Mouse (Mus musculus) liver, embryonic 13.5 days (tissue): ENCODE results near the gene Coq8b. TPM values are rescaled to one million over a fixed set of nuclear protein-coding genes. Genes with fewer than 3 reads are reported as not detected.

Experiments
- ATAC-seq: fragments of 200-750 bp; cut with Nextera tagmentation; 2 replicates; pipeline ENCODE4 v1.8.0; 2017; ENCODE audit warnings: low read depth, mild to moderate bottlenecking, moderate number of reproducible peaks, moderate library complexity
- DNase-seq: peaks from one replicate; pipeline ENCODE4 v3.0.0; 2022
- H3K27ac ChIP-seq: fragments of 300-500 bp; sonication (generic); 2 replicates; pipeline ENCODE4 v1.5.1; 2015; ENCODE audit warnings: moderate library complexity, mild to moderate bottlenecking, inconsistent platforms
- H3K27me3 ChIP-seq: fragments of 300-500 bp; sonication (generic); 2 replicates; pipeline ENCODE4 v1.6.1; 2015; ENCODE audit warnings: mild to moderate bottlenecking, inconsistent platforms
- H3K36me3 ChIP-seq: fragments of 300-500 bp; sonication (generic); 2 replicates; pipeline ENCODE4 v1.6.1; 2015; ENCODE audit warnings: mild to moderate bottlenecking, inconsistent platforms
- H3K4me1 ChIP-seq: fragments of 300-500 bp; sonication (generic); replicated peaks from 2 replicates; pipeline ENCODE4 v1.6.1; 2015; ENCODE audit warnings: inconsistent platforms
- H3K4me2 ChIP-seq: fragments of 300-500 bp; sonication (generic); 2 replicates; pipeline ENCODE4 v1.6.1; 2015; ENCODE audit warnings: inconsistent platforms, mild to moderate bottlenecking, moderate library complexity
- H3K4me3 ChIP-seq: fragments of 300-500 bp; sonication (generic); replicated peaks from 2 replicates; pipeline ENCODE4 v1.5.1; 2015; ENCODE audit warnings: mild to moderate bottlenecking, inconsistent platforms
- H3K9ac ChIP-seq: fragments of 300-500 bp; sonication (generic); 2 replicates; pipeline ENCODE4 v1.6.1; 2015; ENCODE audit warnings: mild to moderate bottlenecking, inconsistent platforms
- H3K9me3 ChIP-seq: fragments of 300-500 bp; sonication (generic); replicated peaks from 2 replicates; pipeline ENCODE4 v1.6.1; 2016; ENCODE audit warnings: inconsistent platforms
- WGBS: fragments of 180-500 bp; shearing (Covaris S2); methylation state at CpG from one replicate; pipeline ENCODE4 v1.1.7; 2015; ENCODE audit not compliant: insufficient replicate concordance; 5-methylcytosine and 5-hydroxymethylcytosine counted together
- polyA plus RNA-seq: library from polyadenylated mRNA; unstranded; fragments of >200 nt; fragmentation: Nextera tagmentation; extraction: Ambion mirVana; gene quantifications from 2 replicates; pipeline ENCODE4 v1.2.1, GENCODE M21; 2015

Coq8b gene
- polyA plus RNA-seq, 1 experiment from 2014 or later: 15.1 TPM

DNA sequence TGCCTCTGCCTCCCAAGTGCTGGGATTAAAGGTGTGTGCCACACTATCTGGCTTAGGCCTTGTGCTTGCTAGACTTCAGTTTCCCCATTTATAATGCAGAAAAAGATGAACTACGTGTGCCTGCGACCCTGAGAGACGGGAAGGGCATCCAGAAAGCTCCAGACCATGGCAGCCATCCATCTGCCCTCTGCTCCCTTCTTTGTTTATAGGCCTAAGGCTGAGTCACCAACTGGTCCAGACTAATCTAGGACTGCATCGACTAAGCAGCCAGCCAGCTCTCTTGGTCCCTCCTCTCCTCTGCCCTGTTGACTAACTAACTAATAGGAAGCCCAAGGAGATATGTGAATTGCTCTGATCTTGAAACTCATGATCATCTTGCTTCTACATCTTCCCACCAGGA, 63.1 kb downstream of the Coq8b start:
- H3K9me3 ChIP-seq: no peaks in the 10 kb centered on the region
- no peak overlapping the region for H3K4me2 ChIP-seq
- no peak for DNase-seq
- peaks cover 7% of the 10 kb centered on the region; the same call in 1 of the 2 replicates for H3K27me3 ChIP-seq
- 67% methylated on average over 4 of the region's 4 CpGs for WGBS
- H3K9ac ChIP-seq: no peak overlapping the region
- H3K36me3 ChIP-seq: no peaks in the 10 kb centered on the region
- no peaks in the 10 kb centered on the region for H3K4me1 ChIP-seq
- no peak overlapping the region for H3K27ac ChIP-seq
- H3K4me3 ChIP-seq: no peak overlapping the region
- no peak for ATAC-seq

DNA sequence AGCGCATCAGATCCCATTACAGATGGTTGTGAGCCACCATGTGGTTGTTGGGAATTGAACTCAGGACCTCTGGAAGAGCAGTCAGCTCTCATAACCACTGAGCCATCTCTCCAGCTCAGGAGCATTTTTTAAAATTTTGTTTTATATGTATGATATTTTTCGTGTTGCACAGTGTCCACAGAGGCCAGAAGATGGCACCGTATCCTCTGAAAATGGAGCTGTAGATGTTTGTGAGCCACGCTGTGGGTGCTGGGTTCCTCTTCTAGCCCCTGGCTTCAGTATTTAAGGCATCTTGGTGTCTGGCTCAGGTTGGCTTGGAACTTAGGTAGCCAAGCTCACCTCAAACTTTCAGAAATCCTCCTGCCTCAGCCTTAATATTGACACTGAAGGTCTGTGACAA, 63.7 kb downstream of the Coq8b start:
- no peak overlapping the region for H3K27ac ChIP-seq
- peaks cover 4% of the 10 kb centered on the region; the same call in 1 of the 2 replicates for H3K27me3 ChIP-seq
- no peaks in the 10 kb centered on the region for H3K4me1 ChIP-seq
- no peaks in the 10 kb centered on the region for H3K36me3 ChIP-seq
- H3K4me3 ChIP-seq: no peak overlapping the region
- no peak for ATAC-seq
- H3K4me2 ChIP-seq: no peak overlapping the region
- no peak overlapping the region for H3K9ac ChIP-seq
- WGBS: 69% methylated on average over 4 of the region's 4 CpGs
- no peak for DNase-seq
- H3K9me3 ChIP-seq: no peaks in the 10 kb centered on the region

DNA sequence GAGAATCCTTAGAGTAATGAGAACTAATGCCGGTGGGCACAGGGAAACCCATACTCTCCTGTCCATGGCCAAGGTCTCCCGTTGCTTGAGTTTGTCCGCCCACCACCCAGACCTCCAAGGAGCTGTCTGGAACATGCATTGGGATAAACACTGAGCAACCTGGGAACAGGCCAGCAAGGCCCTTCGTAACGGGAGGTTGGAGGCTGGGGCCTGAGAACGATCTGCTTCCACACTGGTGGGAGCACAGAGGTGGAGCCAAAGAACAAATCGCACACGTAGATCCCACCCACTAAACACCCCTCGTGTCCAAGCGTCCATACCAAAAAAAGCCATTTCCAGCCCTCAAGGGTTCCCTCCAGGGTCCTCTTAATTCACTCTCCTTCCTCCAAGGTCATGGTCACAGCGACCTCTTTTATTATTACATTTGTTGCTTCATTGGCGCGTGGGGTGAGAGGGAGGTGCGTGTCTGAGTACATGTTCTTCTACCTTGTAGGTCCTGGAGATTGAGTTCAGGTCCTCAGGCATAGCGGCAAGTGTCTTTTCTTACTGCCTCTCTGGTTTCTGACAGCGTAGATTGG, 65.3 kb downstream of the Coq8b start:
- Histone ChIP-seq H3K4me2 (no peak overlapping the region), H3K4me3 (no peak overlapping the region), H3K27me3 (0 out of 2 replicates have a peak, but pooled peaks cover 8% of the 10 kb centered on the region), H3K27ac (no peak overlapping the region), H3K4me1 (no peaks in the 10 kb centered on the region), H3K9me3 (no peaks in the 10 kb centered on the region), H3K9ac (no peak overlapping the region), H3K36me3 (no peaks in the 10 kb centered on the region)
- WGBS: 74% methylated on average over 16 of the region's 16 CpGs
- ATAC-seq (no peak), DNase-seq (no peak)

DNA sequence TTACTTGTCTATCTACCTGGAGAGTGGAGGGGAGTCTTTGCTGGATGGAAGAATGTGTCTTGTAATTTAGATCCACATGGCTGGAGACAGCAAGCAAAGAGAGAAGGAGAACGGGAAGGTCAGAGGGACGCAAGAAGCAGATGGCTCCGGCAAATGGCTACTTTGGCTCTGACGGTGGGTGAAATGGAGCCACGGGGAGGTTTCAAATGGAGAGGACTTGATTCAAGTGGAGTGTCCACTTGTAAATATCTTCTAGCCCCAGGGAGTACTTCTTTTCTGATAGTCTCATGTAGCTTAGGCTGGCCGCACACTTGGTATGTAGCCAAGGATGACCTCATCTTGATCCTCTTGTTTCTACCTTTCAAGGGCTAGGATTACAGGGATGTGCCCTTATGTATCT, 66.0 kb downstream of the Coq8b start:
- WGBS: 82% methylated on average over 6 of the region's 6 CpGs
- no peak overlapping the region for H3K27ac ChIP-seq
- no peak for ATAC-seq

DNA sequence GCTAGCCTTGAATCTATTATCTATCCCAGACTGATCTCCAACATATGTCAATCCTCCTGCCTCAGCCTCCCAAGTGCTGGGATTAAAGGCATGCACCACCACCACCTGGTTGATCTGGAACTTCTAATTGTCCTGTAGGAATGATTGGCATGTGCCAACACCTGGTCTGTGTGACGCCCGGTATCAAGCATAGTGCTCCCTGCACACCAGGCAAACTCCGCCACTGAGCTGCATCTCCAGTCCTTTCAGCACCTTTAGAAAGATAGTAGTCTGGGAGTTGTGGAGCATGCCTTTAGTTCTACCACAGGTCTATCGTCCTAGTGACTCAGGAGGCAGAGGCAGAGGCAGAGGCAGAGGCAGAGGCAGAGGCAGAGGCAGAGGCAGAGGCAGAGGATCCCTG, 67.5 kb downstream of the Coq8b start:
- ATAC-seq: no peak
- H3K36me3 ChIP-seq: no peaks in the 10 kb centered on the region
- H3K4me2 ChIP-seq: no peak overlapping the region
- 62% methylated on average over 4 of the region's 4 CpGs for WGBS
- H3K4me3 ChIP-seq: no peak overlapping the region
- no peaks in the 10 kb centered on the region for H3K4me1 ChIP-seq
- H3K27ac ChIP-seq: no peak overlapping the region
- no peaks in the 10 kb centered on the region for H3K9me3 ChIP-seq
- H3K9ac ChIP-seq: no peak overlapping the region
- peaks cover 16% of the 10 kb centered on the region for H3K27me3 ChIP-seq
- no peak for DNase-seq

More for the DNA sequence above, 66.0 kb downstream of the Coq8b start:
- no peak for DNase-seq
- Histone ChIP-seq H3K4me3 (no peak overlapping the region), H3K4me1 (no peaks in the 10 kb centered on the region), H3K36me3 (no peaks in the 10 kb centered on the region), H3K9ac (no peak overlapping the region), H3K27me3 (peaks cover 13% of the 10 kb centered on the region), H3K4me2 (no peak overlapping the region), H3K9me3 (no peaks in the 10 kb centered on the region)

DNA sequence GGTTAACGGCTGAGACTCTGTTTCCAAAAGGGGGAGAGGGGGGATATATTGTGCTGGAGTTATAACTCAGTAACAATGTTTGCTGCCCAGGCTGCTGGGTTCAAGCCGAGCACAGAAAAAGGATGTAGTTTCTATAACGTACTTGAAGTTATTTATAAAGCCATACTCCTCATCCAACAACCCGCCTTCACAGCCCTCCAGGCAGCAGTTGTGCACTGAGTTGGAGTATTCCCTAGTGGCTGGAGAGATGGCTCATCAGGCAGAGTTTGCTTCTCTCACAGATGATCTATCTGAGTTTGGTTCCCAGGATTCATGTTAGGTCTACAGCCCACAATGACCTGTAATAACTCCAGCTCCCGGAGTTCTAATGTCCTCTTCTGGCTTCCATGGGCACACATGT, 68.0 kb downstream of the Coq8b start:
- peaks cover 16% of the 10 kb centered on the region for H3K27me3 ChIP-seq
- no peak for ATAC-seq

DNA sequence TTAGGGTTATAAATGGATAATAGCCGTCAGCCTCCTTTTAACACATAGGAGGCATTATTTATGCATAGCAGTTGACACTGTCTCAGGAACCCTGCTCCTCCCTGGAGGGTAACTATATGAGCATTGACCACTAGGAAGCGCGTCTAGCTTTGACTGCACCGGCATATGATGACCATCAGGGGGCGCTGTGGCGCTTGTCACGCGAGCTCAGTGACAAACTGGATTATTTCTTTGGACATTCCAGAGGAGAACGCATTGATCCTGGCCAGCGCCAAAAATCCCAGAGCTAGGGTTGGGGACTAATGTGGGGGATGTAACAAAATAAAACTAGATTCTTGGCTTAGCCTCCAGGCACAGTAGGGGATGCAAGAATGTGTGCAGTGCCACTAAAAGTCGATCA, 69.3 kb downstream of the Coq8b start:
- no peaks in the 10 kb centered on the region for H3K4me1 ChIP-seq
- DNase-seq: no peak
- ATAC-seq: no peak
- H3K4me3 ChIP-seq: no peak overlapping the region
- H3K9me3 ChIP-seq: no peaks in the 10 kb centered on the region
- H3K9ac ChIP-seq: no peak overlapping the region
- peaks cover 17% of the 10 kb centered on the region for H3K27me3 ChIP-seq
- no peaks in the 10 kb centered on the region for H3K36me3 ChIP-seq
- H3K27ac ChIP-seq: no peak overlapping the region
- H3K4me2 ChIP-seq: no peak overlapping the region
- 9% methylated on average over 11 of the region's 11 CpGs for WGBS

More for the DNA sequence above, 68.0 kb downstream of the Coq8b start:
- 69% methylated on average over 5 of the region's 5 CpGs for WGBS
- no peaks in the 10 kb centered on the region for H3K9me3 ChIP-seq
- H3K4me1 ChIP-seq: no peaks in the 10 kb centered on the region
- DNase-seq: no peak
- H3K27ac ChIP-seq: no peak overlapping the region
- no peak overlapping the region for H3K4me3 ChIP-seq
- no peaks in the 10 kb centered on the region for H3K36me3 ChIP-seq
- no peak overlapping the region for H3K9ac ChIP-seq
- no peak overlapping the region for H3K4me2 ChIP-seq

DNA sequence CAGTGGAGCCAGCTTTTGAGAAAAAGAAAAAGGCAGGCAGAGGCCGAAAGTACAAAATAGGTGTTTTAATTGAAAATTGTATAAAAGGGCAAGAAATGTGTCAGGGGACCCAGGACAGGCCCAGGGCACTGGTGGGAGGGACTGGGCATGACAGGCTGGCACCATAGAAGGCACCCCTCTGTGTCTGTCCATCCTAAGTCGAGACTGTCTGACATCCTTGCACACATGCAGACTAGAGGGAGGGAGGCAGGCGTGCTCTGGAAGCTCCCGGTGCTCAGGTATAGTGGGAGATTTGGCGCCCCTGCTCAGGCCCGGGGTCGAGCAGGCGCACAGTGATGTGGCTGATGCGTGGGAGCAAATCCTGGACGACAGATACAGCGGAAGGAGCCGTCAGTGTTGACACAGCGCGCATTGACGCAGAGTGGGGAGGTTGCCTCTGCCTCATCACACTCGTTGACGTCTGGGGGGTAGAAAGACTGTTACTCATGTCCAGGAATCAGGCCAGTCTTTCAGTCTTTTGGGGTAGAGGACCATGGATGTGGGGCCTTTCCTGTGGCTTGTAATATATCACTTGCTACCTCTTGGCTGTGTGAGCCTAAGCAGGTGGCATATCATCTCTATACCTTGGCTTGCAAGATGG, 72.4 kb downstream of the Coq8b start:
- peaks cover 8% of the 10 kb centered on the region; the same call in 1 of the 2 replicates for H3K4me1 ChIP-seq
- H3K36me3 ChIP-seq: no peaks in the 10 kb centered on the region
- WGBS: 71% methylated on average over 17 of the region's 17 CpGs
- H3K27me3 ChIP-seq: peaks cover 33% of the 10 kb centered on the region
- no peak overlapping the region for H3K9ac ChIP-seq
- DNase-seq (no peak), ATAC-seq (no peak)
- no peak overlapping the region for H3K27ac ChIP-seq
- H3K9me3 ChIP-seq: no peaks in the 10 kb centered on the region
- no peak overlapping the region for H3K4me2 ChIP-seq
- no peak overlapping the region for H3K4me3 ChIP-seq

DNA sequence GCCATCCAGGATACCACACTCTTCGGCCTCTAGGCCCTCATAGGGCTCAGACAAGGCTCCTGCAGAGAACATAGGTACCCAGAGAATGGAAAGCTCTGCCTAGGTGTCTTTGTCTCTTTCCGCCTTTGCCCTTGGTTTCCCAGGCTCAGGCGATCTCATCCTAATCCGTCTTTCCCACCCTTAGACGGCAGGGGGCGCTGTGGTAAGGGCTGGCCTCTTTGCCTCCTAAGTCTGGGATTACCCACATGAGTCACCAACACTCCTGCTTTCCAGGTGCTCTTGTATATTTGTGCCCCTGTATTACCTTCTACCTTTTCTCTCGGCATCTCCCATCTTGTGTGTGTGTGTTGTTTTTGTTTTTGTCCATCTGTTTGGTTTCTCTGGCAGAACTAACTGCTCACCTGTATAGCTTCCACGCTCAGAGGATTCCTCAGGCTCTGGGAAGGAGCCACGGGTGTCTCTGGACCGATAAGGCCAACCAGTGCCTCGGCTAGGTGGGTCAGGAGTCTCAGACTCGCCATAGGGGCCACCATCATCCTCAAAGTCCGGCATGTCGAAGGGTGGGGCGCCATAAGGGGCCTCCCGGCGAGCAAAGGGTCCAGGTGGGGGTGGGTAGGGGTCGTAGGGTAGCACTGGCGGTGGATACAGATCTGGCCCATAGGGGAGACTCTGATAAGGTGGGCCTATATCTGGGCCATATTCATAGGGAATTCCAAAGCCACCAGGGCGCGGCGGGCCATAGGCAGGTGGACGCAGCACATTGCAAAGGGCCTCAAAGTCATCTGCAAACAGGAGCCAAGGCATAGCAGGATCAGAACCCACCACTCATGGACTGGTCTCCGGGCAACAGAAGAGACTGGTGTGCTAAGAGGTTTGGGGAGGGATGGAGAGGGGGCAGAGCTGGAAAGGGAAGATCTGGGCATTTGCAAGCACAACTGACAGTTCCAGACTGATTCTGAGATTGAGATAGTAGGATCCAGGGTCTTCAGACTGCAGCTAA, 73.6 kb downstream of the Coq8b start:
- H3K9ac ChIP-seq: no peak overlapping the region
- H3K36me3 ChIP-seq: no peaks in the 10 kb centered on the region
- DNase-seq: no peak
- ATAC-seq: no peak
- WGBS: 64% methylated on average over 24 of the region's 24 CpGs
- H3K4me3 ChIP-seq: no peak overlapping the region
- H3K4me2 ChIP-seq: no peak overlapping the region
- H3K27ac ChIP-seq: no peak overlapping the region
- H3K27me3 ChIP-seq: peaks cover 43% of the 10 kb centered on the region
- H3K9me3 ChIP-seq: no peaks in the 10 kb centered on the region
- H3K4me1 ChIP-seq: peaks cover 14% of the 10 kb centered on the region

DNA sequence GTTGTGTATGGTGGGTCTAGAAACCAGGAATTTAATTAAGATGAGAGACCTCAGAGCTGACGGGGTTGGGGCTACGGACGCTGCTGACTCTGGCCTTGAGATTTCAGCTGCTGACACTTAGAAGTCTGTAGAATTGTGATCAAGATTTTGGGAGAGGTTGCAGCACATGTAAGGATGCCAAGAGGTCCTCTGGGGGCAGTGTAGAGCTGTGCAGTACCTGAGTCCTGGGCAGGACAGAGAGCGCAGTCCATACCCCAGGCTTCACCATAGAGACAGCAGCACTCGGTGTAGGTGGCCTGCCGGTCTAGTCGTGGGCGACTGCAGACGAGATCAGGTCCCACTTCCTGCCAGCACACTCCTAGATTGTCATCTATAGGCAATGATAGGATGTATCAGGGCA, 74.7 kb downstream of the Coq8b start:
- no peak overlapping the region for H3K27ac ChIP-seq
- DNase-seq (no peak), ATAC-seq (0 out of 2 replicates have a peak, but pooled peaks have one; percentile 27)
- H3K27me3 ChIP-seq: peaks cover 45% of the 10 kb centered on the region
- H3K4me3 ChIP-seq: no peak overlapping the region
- WGBS: 50% methylated on average over 9 of the region's 9 CpGs
- no peak overlapping the region for H3K4me2 ChIP-seq
- no peaks in the 10 kb centered on the region for H3K9me3 ChIP-seq
- H3K36me3 ChIP-seq: no peaks in the 10 kb centered on the region
- no peak overlapping the region for H3K9ac ChIP-seq
- H3K4me1 ChIP-seq: peaks cover 14% of the 10 kb centered on the region
